Mouse (Mus musculus) megakaryocyte, embryonic 14.5 days (primary cell): Measurements from ENCODE around the gene Nemp1. TPM values are rescaled to one million over a fixed set of nuclear protein-coding genes. Genes with fewer than 3 reads are reported as not detected.

ENCODE experiments used
- H3K27me3 ChIP-seq: replicated peaks from 2 replicates; pipeline ENCODE3; 2012; ENCODE audit warnings: inconsistent platforms
- H3K36me3 ChIP-seq: replicated peaks from 2 replicates; pipeline ENCODE3; 2012; ENCODE audit warnings: low read length, inconsistent platforms, mixed read lengths
- H3K4me1 ChIP-seq: 2 replicates; pipeline ENCODE4 v1.6.1; 2012; ENCODE audit warnings: inconsistent platforms
- H3K4me3 ChIP-seq: replicated peaks from 2 replicates; pipeline ENCODE3; 2012; ENCODE audit warnings: moderate library complexity, mild to moderate bottlenecking, inconsistent platforms
- H3K9me3 ChIP-seq: 2 replicates; pipeline ENCODE4 v1.6.1; 2012; ENCODE audit warnings: inconsistent platforms
- FLI1 ChIP-seq: IDR thresholded peaks from 2 replicates; pipeline ENCODE4 v1.6.1; 2012; ENCODE audit warnings: low read length, inconsistent platforms, mixed read lengths
- GATA1 ChIP-seq: IDR thresholded peaks from 3 replicates; pipeline ENCODE4 v1.6.1; 2012; ENCODE audit warnings: mixed read lengths, low read length, inconsistent platforms, borderline replicate concordance
- polyA plus RNA-seq: library from polyadenylated mRNA; stranded (reverse); fragments of >175 nt; gene quantifications from 2 replicates; pipeline ENCODE4 v1.2.3, GENCODE M21; 2012; ENCODE audit warnings: low replicate concordance; ENCODE audit not compliant: insufficient read depth

Gene Nemp1
- polyA plus RNA-seq, 1 experiment: 1.5 TPM

DNA sequence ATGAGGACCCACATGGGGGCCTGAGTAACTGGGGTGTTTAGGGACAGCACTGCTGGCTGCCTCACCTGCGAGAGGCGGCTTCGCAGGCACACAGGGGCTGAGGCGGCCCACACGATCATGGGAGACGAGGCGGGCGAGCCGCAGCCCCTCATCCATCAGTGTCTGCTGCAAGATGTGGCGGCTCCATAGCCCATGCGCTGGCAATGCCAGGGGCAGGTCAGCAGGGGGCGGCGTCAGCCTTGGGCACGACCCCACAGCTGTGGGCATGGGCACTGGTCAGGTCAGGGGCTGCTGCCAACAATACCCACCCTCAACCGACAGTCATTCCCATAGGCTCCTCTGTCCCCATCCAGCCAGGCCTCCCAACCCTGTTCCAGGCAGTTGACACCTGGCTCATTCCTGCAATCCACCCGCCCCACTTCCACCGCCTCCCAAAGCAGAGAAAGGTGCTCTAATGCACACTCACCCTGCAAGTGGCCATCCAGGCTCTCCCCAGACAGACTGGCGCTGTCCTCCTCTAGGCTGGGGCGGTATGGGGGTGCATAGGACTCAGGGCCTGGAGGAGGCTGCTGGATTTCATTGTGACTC, 3.9 kb upstream of the Nemp1 start:
- H3K4me3 ChIP-seq: peak overlapping the region; percentile 84
- TF ChIP-seq GATA1: no peak
- TF ChIP-seq FLI1: no peak
- H3K9me3 ChIP-seq: no peaks in the 10 kb centered on the region
- no peaks in the 10 kb centered on the region for H3K27me3 ChIP-seq
- H3K4me1 ChIP-seq: peaks cover 75% of the 10 kb centered on the region
- peaks cover 70% of the 10 kb centered on the region for H3K36me3 ChIP-seq

DNA sequence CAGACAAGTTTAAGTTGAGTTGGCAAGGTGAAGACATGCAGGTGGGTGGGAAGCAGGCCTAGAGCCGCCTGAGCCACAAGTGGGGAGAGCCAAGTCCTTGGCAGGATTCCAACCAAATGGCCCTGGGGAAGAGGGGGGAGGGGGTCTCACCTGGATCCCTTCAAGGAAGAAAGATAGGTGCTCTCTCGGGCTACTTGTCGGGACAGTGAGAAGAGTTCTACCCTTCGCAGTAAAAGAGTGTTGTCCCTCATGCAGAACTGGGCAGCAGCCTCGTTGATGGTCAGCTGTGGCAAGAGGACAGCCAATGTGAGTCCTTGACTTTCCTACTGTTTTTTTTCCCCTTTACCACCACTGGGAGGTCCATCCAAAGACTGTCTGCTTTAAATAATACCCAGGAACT, 3.1 kb upstream of the Nemp1 start:
- H3K4me1 ChIP-seq: peaks cover 78% of the 10 kb centered on the region
- no peaks in the 10 kb centered on the region for H3K27me3 ChIP-seq
- H3K4me3 ChIP-seq: no peak overlapping the region
- H3K36me3 ChIP-seq: peaks cover 63% of the 10 kb centered on the region
- TF ChIP-seq FLI1: no peak
- no peak for TF ChIP-seq GATA1
- no peaks in the 10 kb centered on the region for H3K9me3 ChIP-seq

DNA sequence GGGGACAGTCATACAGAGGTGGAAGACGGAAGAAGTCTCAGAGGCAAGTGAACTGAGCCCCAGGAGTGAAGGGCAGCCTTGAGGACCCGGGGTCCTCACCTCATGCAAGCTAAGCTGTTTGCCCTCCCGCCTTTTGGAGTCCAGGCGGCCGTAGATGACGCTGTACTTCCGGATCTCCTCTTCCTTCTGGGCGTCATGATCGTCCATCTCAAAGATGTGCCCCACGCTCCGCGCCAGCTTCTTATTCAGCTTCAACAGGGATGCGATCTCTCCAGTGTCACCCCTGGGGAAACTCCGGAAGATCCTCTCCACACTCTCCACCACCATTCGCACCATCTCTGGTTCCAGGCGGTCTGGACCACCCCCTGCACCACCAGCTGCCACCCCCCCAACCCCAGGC, 2.5 kb upstream of the Nemp1 start:
- peaks cover 84% of the 10 kb centered on the region for H3K4me1 ChIP-seq
- TF ChIP-seq GATA1 (no peak), FLI1 (no peak)
- peak overlapping the region; percentile 12 for H3K4me3 ChIP-seq
- H3K36me3 ChIP-seq: peaks cover 57% of the 10 kb centered on the region
- no peaks in the 10 kb centered on the region for H3K27me3 ChIP-seq
- H3K9me3 ChIP-seq: no peaks in the 10 kb centered on the region

DNA sequence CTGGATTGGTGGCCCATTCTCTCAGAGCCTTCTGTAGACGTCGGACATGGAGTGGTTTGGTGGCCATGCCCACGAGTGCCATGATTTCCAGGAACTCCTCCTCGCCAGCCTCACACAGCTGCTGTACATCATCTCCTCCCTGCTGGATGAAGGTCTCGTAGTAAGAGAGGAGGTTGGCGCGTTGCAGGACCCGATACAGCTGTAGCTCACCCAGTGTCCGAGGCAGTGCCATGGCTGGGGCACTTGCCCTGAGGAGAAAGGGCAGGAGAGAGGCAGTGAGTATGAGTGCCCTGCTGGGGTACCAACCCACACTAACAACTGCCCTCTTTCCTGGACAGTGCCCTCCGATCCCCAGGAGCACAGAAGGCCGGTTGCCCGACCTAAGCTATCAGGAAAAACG, 1.8 kb upstream of the Nemp1 start:
- Histone ChIP-seq H3K4me3 (peak overlapping the region; percentile 95), H3K27me3 (no peaks in the 10 kb centered on the region), H3K36me3 (peaks cover 50% of the 10 kb centered on the region), H3K4me1 (peaks cover 88% of the 10 kb centered on the region), H3K9me3 (no peaks in the 10 kb centered on the region)
- no peak for TF ChIP-seq GATA1
- no peak for TF ChIP-seq FLI1

DNA sequence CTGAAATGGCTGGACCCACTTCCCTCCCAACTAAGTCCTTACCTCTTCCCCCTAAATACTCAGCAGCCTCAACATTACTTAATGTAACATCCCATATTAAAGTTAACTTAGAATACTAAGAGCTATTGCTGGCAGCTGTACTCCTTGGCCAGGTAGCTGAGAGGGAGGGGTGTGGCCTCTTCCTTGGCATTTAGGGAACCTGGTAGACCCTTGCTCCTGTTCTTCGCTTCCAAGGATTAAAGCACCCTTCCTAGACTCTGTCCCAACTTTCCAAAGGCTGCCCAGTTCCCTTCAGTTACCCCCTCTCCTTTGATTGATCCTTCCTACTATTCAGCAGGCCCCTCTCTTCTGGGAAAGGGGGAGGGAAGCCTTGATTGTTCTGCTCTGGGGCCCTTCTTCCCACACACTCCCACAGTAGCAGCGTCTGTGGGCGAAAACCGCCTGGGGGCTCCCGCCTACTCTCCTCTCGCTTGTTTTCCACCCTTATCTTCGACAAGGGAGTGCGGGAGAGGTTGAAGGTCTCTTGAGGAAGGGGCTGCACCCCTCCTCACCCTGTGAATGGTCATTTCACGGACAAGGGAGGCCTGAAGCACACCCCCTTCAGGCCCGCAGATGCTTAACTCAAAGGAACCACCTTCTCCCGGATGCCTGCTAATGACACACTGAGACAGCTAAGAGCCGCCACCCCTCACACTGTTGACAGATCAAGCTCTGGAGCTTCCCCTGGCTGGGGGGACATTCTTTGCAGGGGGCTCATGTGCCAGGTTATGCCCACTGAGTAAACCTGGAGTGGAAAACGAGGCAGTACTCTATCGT, 1.1 kb upstream of the Nemp1 start:
- no peaks in the 10 kb centered on the region for H3K27me3 ChIP-seq
- H3K4me1 ChIP-seq: peaks cover 92% of the 10 kb centered on the region
- peaks cover 43% of the 10 kb centered on the region for H3K36me3 ChIP-seq
- H3K9me3 ChIP-seq: no peaks in the 10 kb centered on the region
- peak overlapping the region; percentile 95 for H3K4me3 ChIP-seq
- TF ChIP-seq GATA1 (no peak), FLI1 (no peak)

DNA sequence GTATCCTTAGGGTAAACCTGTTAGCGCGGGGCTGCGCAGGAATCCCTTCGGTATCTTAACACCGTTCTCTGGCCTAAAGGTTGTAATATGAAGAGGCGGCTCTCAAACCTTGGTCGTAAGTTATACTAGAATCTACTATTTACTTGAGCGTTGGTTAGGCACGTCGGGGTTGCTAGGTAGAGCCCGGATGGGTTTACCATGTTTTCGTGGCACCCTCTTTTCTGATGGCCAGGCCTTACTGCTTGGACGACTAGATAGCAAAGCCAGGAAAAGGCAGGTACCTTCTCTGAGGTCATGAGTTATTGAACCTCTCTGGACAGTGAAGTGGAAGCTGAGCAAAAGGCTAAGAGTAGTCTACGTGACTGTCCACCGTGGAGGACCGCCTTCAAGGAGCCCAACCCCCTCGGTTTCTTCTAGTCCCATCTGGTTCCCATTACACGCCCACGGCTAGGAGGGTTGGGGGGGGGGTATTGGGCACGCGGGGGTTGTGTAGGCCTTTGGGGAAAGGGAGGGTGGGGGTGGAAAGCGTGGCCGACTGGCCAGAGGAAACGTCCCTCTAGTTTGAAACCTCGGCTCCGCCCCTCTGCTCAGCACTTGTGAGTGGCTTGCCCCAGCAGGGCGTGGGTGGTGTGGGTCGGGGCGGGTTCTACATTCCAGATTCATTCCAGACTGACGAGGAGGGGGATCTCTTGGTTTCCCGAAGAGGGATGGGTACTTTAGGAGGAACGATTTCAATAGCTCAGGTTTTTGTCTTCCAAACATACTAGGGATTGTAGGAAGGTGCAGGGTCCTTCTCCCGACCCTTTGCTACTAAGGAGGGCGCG, 780 bp downstream of the Nemp1 start:
- no peaks in the 10 kb centered on the region for H3K9me3 ChIP-seq
- no peaks in the 10 kb centered on the region for H3K27me3 ChIP-seq
- H3K4me1 ChIP-seq: peaks cover 80% of the 10 kb centered on the region
- H3K36me3 ChIP-seq: peaks cover 27% of the 10 kb centered on the region
- TF ChIP-seq GATA1: no peak
- no peak for TF ChIP-seq FLI1
- peak overlapping the region; percentile 95 for H3K4me3 ChIP-seq

DNA sequence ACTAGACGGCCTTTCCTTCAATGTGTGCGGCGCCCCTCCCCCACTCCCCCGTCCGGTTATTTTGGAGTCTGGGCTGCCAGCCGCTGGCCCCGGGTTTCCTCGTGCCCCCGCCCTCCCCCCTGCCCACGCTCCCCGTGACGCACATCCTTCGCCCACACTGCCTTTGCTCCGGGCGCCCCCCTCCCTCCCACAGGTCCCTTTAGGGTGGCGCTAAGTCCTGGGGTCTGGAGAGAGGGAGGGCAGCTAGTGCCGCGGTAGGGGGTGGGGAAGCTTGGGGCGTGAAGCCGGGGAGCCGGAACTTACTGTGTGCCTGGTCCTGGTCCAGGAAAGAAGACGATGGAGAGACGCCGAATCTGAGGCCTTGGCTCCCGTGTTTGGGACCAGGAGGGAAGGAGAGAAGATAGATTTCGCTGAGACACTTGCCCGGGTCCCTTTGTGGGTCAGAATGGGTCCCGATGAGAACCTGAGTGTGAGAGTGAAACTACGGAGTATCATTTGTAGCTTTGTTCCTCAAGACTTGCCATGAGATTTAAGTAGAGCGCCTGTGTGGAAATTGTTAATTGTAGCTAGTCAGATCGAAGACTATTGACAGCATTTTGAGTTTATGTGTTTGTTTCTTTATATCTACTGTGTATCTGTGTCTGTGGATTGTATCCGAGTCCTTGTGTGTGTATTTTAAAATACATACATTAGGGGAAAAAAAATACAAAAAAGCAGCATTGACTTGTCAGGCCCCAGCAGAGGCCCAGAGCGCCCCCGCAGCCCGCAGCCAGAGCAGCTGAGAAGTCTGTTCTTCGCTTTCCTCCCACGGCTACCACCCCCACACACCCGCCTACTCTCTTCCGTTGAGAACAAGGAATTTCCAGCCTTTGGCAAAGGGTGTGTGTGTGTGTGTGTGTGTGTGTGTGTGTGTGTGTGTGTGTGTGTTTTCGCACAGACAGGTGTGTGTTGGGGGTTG, 1.7 kb downstream of the Nemp1 start, which contains the start of gene Nab2:
Nab2 (minus strand) TSS at position 476 of the 958 bp plus-strand sequence.
- Histone ChIP-seq H3K9me3 (no peaks in the 10 kb centered on the region), H3K36me3 (peaks cover 18% of the 10 kb centered on the region), H3K4me1 (peaks cover 71% of the 10 kb centered on the region), H3K4me3 (peak within 1 kb of the TSS; percentile 95), H3K27me3 (no peaks in the 10 kb centered on the region)
- TF ChIP-seq GATA1: no peak
- TF ChIP-seq FLI1: no peak

DNA sequence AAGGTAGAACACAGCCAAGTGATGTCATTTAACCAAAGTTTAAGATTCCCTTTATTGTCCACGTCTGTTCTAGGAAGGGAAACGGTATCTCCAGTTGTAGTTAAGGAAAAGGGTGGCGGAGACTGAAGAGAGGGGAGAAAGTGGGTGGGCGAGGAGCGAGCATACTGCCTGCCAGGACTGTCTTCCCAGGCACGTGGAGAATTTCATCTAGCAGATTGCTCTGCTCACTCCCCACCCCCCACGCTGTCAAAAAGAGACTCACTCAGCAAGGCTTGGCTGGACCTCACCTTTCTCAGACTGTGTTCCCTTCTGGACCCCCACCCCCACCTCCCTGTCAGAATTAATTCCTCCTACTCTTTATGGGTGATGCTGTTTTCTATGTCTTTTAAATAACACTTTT, 2.5 kb downstream of the Nemp1 start:
- peaks cover 10% of the 10 kb centered on the region for H3K36me3 ChIP-seq
- no peaks in the 10 kb centered on the region for H3K9me3 ChIP-seq
- H3K27me3 ChIP-seq: no peaks in the 10 kb centered on the region
- peaks cover 68% of the 10 kb centered on the region for H3K4me1 ChIP-seq
- no peak for TF ChIP-seq FLI1
- TF ChIP-seq GATA1: no peak
- peak overlapping the region; percentile 95 for H3K4me3 ChIP-seq

DNA sequence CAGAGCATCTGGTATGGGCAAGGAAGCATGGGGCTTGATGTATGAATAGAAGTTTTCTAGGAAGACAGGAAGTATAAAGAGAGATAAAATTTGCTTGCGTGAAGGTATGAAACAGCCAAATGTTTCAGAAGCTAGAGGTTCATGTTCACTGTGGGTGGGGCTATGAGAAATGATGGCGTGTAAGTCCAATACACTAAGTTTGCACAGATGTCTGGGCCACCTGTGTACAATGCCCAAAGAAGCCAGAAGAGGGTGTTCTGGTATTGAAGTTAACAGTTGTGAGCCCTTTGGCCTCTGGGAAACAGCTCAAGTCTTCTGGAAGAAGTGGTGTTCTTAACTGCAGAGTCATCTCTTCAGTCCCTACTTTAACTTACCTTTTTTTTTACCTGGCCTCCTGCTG, 3.5 kb downstream of the Nemp1 start:
- Histone ChIP-seq H3K27me3 (no peaks in the 10 kb centered on the region), H3K9me3 (no peaks in the 10 kb centered on the region), H3K4me1 (peaks cover 63% of the 10 kb centered on the region), H3K36me3 (no peaks in the 10 kb centered on the region), H3K4me3 (no peak overlapping the region)
- TF ChIP-seq GATA1 (no peak), FLI1 (no peak)
